Mouse (Mus musculus): ENCODE results near the gene Osbpl6.
A peak's percentile ranks its signal among the peaks of the same experiment; 100 is the strongest.
"Not testable (repeated sequence)": the region's sequence is repeated elsewhere in the genome, so short reads cannot be mapped to it uniquely, and the experiment has no call there.

Gene Osbpl6

GRCm38 (mm10) chr2:76585090-76585489 lies 178.8 kb downstream of the Osbpl6 start:
- DNase-seq: no peak

- DNase-seq: no peak
Measured at GRCm38 (mm10) chr2:76586906-76587305, 180.6 kb downstream of the Osbpl6 start.

- DNase-seq: no peak
Measured at GRCm38 (mm10) chr2:76590221-76590620, 183.9 kb downstream of the Osbpl6 start.

GRCm38 (mm10) chr2:76592401-76592924 lies 186.2 kb downstream of the Osbpl6 start:
- DNase-seq: no peak

- no peak for DNase-seq
Measured at GRCm38 (mm10) chr2:76597521-76597920, 191.2 kb downstream of the Osbpl6 start.

GRCm38 (mm10) chr2:76599214-76599613 lies 192.9 kb downstream of the Osbpl6 start:
- peak; percentile 25 for DNase-seq

GRCm38 (mm10) chr2:76602256-76602655 lies 195.9 kb downstream of the Osbpl6 start:
- DNase-seq: no peak

GRCm38 (mm10) chr2:76606704-76607103 lies 200.4 kb downstream of the Osbpl6 start:
- DNase-seq: no peak

- DNase-seq: peak; percentile 17
Measured at GRCm38 (mm10) chr2:76610326-76611104, 204.2 kb downstream of the Osbpl6 start.

- DNase-seq: no peak
Measured at GRCm38 (mm10) chr2:76611996-76612395, 205.7 kb downstream of the Osbpl6 start.

- DNase-seq: peak; percentile 55
Measured at GRCm38 (mm10) chr2:76618078-76618477, 211.8 kb downstream of the Osbpl6 start.

GRCm38 (mm10) chr2:76620188-76620587 lies 213.9 kb downstream of the Osbpl6 start:
- DNase-seq: no peak

GRCm38 (mm10) chr2:76621724-76622123 lies 215.4 kb downstream of the Osbpl6 start:
- DNase-seq: no peak

GRCm38 (mm10) chr2:76622316-76622715 lies 216.0 kb downstream of the Osbpl6 start:
- DNase-seq: not testable (repeated sequence)

GRCm38 (mm10) chr2:76630293-76630692 lies 224.0 kb downstream of the Osbpl6 start:
- DNase-seq: no peak

- no peak for DNase-seq
Measured at GRCm38 (mm10) chr2:76631600-76631999, 225.3 kb downstream of the Osbpl6 start.

GRCm38 (mm10) chr2:76639637-76640036 lies 233.3 kb downstream of the Osbpl6 start:
- no peak for DNase-seq

- no peak for DNase-seq
Measured at GRCm38 (mm10) chr2:76643801-76644200, 237.5 kb downstream of the Osbpl6 start.

GRCm38 (mm10) chr2:76647441-76647869 lies 241.1 kb downstream of the Osbpl6 start:
- DNase-seq: peak; percentile 9

GRCm38 (mm10) chr2:76647883-76648570 lies 241.7 kb downstream of the Osbpl6 start, which contains the start of the genes Prkra and Pjvk:
Gene Prkra, minus strand, starts transcription at chr2:76648015.
Gene Pjvk, plus strand, starts transcription at chr2:76648476.
- peak; percentile 99 for DNase-seq

- DNase-seq: no peak
Measured at GRCm38 (mm10) chr2:76648666-76649141, 242.4 kb downstream of the Osbpl6 start.

Data from lung, postnatal 14 days (tissue).